Mouse (Mus musculus) cerebellum, adult 2 months (tissue): ENCODE measurements at regions not wholly inside any gene's neighbourhood (a gene's known extent, or its start where the extent isn't known, plus 50 kb on each side); places are given as distances from the start of the nearest gene placed in this dataset.

Experiments used
- DNase-seq, 2 experiments: peaks; one replicate each; pipeline ENCODE4 v3.0.0; 2021
- H3K27ac ChIP-seq: fragments of 200-500 bp; 2 replicates; pipeline ENCODE4 v1.5.1; 2012; ENCODE audit warnings: low read length, control low read depth, inconsistent platforms; ENCODE audit not compliant: insufficient read depth
- H3K27me3 ChIP-seq: fragments of 200-500 bp; 2 replicates; pipeline ENCODE4 v1.6.1; 2012; ENCODE audit warnings: inconsistent platforms, mild to moderate bottlenecking, low read length, moderate library complexity; ENCODE audit not compliant: control insufficient read depth, insufficient read depth
- H3K4me1 ChIP-seq: fragments of 200-500 bp; 2 replicates; pipeline ENCODE4 v1.6.1; 2011; ENCODE audit warnings: low read length; ENCODE audit not compliant: control insufficient read depth, insufficient read depth
- H3K4me3 ChIP-seq: fragments of 200-500 bp; replicated peaks from 2 replicates; pipeline ENCODE3; 2011; ENCODE audit warnings: mild to moderate bottlenecking, low read depth, low read length, control low read depth; ENCODE audit not compliant: insufficient read depth
- CTCF ChIP-seq: fragments of 200-500 bp; IDR thresholded peaks from 2 replicates; pipeline ENCODE4 v1.5.1; 2011; ENCODE audit warnings: low read depth, mild to moderate bottlenecking, control low read depth, low read length, moderate library complexity, borderline replicate concordance; ENCODE audit not compliant: insufficient read depth
- POLR2A ChIP-seq: fragments of 200-500 bp; IDR thresholded peaks from 2 replicates; pipeline ENCODE4 v1.6.1; 2011; ENCODE audit warnings: low read length, control low read depth, borderline replicate concordance; ENCODE audit not compliant: insufficient read depth
- WGBS: fragments of 180-500 bp; shearing (Covaris S2); methylation state at CpG from one replicate; pipeline ENCODE4 v1.1.7; 2018; 5-methylcytosine and 5-hydroxymethylcytosine counted together

- Histone ChIP-seq H3K4me3 (no peak overlapping the region), H3K4me1 (peaks cover 14% of the 10 kb centered on the region; the same call in 1 of the 2 replicates), H3K27ac (no peak overlapping the region), H3K27me3 (no peaks in the 10 kb centered on the region)
- TF ChIP-seq CTCF (no peak), POLR2A (no peak)
- 78% methylated on average over 7 of the region's 7 CpGs for WGBS
- DNase-seq = no peak
Measured at GRCm38 (mm10) chr8:126841187-126841586, 104.5 kb downstream of the Tomm20 start.

GRCm38 (mm10) chr8:126839712-126840355 lies 105.8 kb downstream of the Tomm20 start:
- TF ChIP-seq CTCF = peak; percentile 79
- 0 out of 2 replicates have a peak, but pooled peaks have one; percentile 18 for TF ChIP-seq POLR2A
- Histone ChIP-seq H3K4me1 (peaks cover 14% of the 10 kb centered on the region; the same call in 1 of the 2 replicates), H3K27ac (peak overlapping the region; percentile 6; the same call in 1 of the 2 replicates), H3K4me3 (no peak overlapping the region), H3K27me3 (no peaks in the 10 kb centered on the region)
- peak; percentile 75 to 86 for DNase-seq
- 7% methylated on average over 5 of the region's 5 CpGs for WGBS

- DNase-seq = peak in 1 of 2 experiments; percentile 30
- Histone ChIP-seq H3K4me3 (no peak overlapping the region), H3K4me1 (peaks cover 14% of the 10 kb centered on the region; the same call in 1 of the 2 replicates), H3K27me3 (no peaks in the 10 kb centered on the region), H3K27ac (peak overlapping the region; percentile 66)
- TF ChIP-seq POLR2A (no peak), CTCF (no peak)
- 23% methylated on average over 8 of the region's 8 CpGs for WGBS
Measured at GRCm38 (mm10) chr8:126839039-126839711, 106.5 kb downstream of the Tomm20 start.

- H3K27ac ChIP-seq = no peak overlapping the region
- DNase-seq = no peak
- no peak overlapping the region for H3K4me3 ChIP-seq
- H3K4me1 ChIP-seq = peaks cover 14% of the 10 kb centered on the region; the same call in 1 of the 2 replicates
- H3K27me3 ChIP-seq = no peaks in the 10 kb centered on the region
- WGBS = 77% methylated on average over 7 of the region's 7 CpGs
- TF ChIP-seq POLR2A (no peak), CTCF (no peak)
Measured at GRCm38 (mm10) chr8:126838228-126838627, 107.4 kb downstream of the Tomm20 start.

DNA sequence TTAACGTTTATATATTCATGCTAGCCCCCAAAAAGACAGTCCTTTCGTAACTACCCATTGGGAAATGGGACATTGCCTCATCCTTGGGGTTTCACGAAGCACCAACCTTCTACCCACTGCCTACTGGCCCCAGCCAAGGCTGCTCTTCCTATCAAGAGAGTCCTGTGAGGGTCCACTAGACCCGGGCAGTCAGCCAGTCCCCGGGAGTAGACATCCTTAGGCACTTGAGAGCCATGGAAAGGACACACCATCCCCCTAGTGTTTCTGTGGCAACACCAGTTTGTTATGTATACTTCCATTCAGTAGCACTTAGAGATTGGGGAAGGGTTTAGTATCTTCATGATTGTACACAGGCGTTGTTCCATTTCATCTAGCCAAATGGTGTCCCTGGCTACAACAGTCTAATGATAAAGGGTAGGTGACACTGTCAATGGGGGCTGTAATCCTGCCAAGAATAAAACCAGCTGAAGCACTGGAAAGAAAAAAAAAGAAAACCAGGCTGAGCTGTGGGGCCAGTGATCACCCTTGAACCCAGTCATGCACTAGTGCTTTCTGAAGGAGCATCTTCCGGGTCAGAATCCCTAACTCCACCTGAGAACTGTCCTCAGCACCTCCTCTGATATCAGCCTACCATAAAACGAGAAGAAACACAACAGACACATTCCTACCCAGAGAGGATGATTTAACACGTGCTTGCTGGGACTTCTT lies 108.2 kb downstream of the Tomm20 start:
- H3K27me3 ChIP-seq = no peaks in the 10 kb centered on the region
- 75% methylated on average over 9 of the region's 9 CpGs for whole genome bisulfite sequencing
- TF ChIP-seq POLR2A = no peak
- no peak for TF ChIP-seq CTCF
- H3K27ac ChIP-seq = no peak overlapping the region
- H3K4me3 ChIP-seq = no peak overlapping the region
- DNase-seq = no peak
- peaks cover 14% of the 10 kb centered on the region; the same call in 1 of the 2 replicates for H3K4me1 ChIP-seq

- no peak for DNase-seq
- H3K27ac ChIP-seq = no peak overlapping the region
- no peak overlapping the region for H3K4me3 ChIP-seq
- H3K27me3 ChIP-seq = no peaks in the 10 kb centered on the region
- peaks cover 14% of the 10 kb centered on the region; the same call in 1 of the 2 replicates for H3K4me1 ChIP-seq
- no peak for TF ChIP-seq POLR2A
- TF ChIP-seq CTCF = no peak
- WGBS = 88% methylated on average over 7 of the region's 7 CpGs
Measured at GRCm38 (mm10) chr8:126835554-126835953, 110.1 kb downstream of the Tomm20 start.

DNA sequence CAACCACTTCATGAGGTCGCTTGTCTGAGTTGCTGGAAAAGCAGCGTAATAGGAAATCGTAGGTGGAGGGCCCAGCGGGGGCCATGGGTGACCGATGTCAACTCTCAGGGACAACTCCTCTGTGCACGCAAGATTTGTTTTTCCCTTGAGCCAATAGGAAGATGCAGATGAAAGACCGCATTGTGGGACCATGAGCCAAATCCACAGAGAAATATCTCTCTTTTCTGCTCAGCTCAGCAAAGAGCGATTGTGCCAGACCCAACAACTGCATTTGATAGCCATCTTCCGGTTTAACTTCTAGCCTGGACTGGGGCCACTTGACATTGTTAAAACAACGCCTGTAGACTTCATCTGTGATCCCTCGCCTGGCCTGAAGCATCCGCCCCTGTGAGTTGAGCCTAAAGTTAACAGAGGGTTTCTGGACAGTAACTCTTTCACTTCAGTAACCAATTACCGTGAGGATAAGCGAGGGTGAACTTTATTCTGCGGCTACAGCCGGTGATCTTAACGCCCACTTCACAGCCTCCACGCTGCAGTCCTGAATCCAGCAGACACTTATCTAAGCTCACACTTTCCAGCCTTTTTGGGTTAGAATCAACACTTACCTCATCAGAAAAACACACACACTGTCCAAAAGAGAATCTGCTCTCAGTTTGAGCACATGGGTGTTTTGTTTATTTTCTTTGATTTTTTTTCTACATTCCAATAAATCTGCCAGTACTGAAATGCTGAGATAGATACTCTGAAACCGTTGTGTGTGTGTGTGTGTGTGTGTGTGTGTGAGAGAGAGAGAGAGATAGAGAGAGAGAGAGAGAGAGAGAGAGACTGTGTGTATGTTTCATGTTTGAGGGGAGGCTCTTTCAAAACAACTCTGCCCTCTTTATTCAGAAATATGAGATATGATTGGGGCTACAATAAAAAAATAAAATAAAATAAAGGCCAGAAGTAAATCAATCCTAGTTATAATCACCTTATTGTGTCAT lies 111.9 kb downstream of the Tomm20 start:
- DNase-seq = no peak
- TF ChIP-seq POLR2A = no peak
- TF ChIP-seq CTCF = no peak
- Histone ChIP-seq H3K27ac (no peak overlapping the region), H3K4me1 (peaks cover under 1% of the 10 kb centered on the region; the same call in 1 of the 2 replicates), H3K27me3 (no peaks in the 10 kb centered on the region), H3K4me3 (no peak overlapping the region)
- WGBS = 56% methylated on average over 19 of the region's 19 CpGs
